ENCODE assay signal across 21 mouse cellular contexts in the genomic region with DNA sequence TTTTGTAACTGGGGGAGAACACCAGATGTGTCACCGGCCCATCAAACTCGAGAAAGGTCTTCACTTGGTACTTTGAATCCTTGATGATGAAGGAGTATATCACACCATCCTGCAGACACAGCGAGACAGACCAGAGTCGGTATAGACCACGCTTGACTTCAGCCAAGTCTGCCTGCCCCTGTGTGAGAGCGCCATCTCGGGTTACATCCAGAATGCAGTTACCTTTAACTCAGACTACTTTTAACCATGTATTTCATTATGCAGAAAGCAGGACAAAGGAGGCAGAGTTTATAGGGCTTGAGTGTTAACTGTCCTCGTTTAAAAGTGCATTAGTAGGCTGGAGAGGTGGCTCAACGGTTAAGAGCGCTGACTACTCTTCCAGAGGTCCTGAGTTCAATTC. TPM values are rescaled to one million over a fixed set of nuclear protein-coding genes. Genes with fewer than 3 reads are reported as not detected.
A peak's percentile ranks its signal among the peaks of the same experiment; 100 is the strongest.
DNase-seq lines count a peak whose midpoint lies in the region; ATAC-seq and TF ChIP-seq lines count a peak whose summit lies in the region.
"Had no signal": no experiment of that assay in that cellular context is flagged by ENCODE, and none has a peak within 500 bp of the region (broad histone marks: within the 10 kb centered on the region; RNA-seq: fewer than 3 reads in every experiment).

No protein-coding gene starts in this region.

- in situ Hi-C loops in Patski (cut with MboI; ENCODE audit: low pct_unique_long_range_greater_than_20kb), result loop anchor here (10.0 kb wide), 1 partner anchor 307 kb away; no protein-coding TSS in a partner anchor

- H3K4me2 ChIP-seq in intestine, postnatal 0 days (replicated peaks; ENCODE audit: low read depth), result no peak overlapping the region
- no peak overlapping the region for H3K4me2 ChIP-seq in intestine, embryonic 16.5 days (ENCODE audit: low read depth, low read length)
- H3K4me2 ChIP-seq: embryonic facial prominence, embryonic 15.5 days; forebrain, embryonic 15.5 days; heart, embryonic 13.5 days had no signal

- CTCF ChIA-PET in Patski (lab: Charles Lee), result interaction anchor here (1.2 kb wide), 1 partner anchor 153 kb away, joined by 3 read pairs; no protein-coding TSS in a partner anchor

- no peak for TF ChIP-seq EP300 in ES-Bruce4 (IDR thresholded peaks at IDR 0.05; ENCODE audit: insufficient read depth, low read depth, low read length)

- H3K27me3 ChIP-seq in intestine, postnatal 0 days (replicated peaks; ENCODE audit: control insufficient read depth, insufficient read depth, low read length), result no peaks in the 10 kb centered on the region
- no peaks in the 10 kb centered on the region for H3K27me3 ChIP-seq in intestine, embryonic 16.5 days (replicated peaks; ENCODE audit: control insufficient read depth, insufficient read depth, low read length)
- no peaks in the 10 kb centered on the region for H3K27me3 ChIP-seq in ES-Bruce4 (ENCODE audit: control insufficient read depth, insufficient read depth, low read length, poor library complexity, severe bottlenecking)
- peaks cover 12% of the 10 kb centered on the region for H3K27me3 ChIP-seq in Patski
- H3K27me3 ChIP-seq: embryonic facial prominence, embryonic 15.5 days; forebrain, embryonic 15.5 days; heart, embryonic 13.5 days had no signal

- H3K36me3 ChIP-seq in intestine, postnatal 0 days (ENCODE audit: control insufficient read depth, insufficient read depth), result no peaks in the 10 kb centered on the region
- H3K36me3 ChIP-seq in intestine, embryonic 16.5 days (ENCODE audit: control insufficient read depth, insufficient read depth, low read length), result no peaks in the 10 kb centered on the region
- no peaks in the 10 kb centered on the region for H3K36me3 ChIP-seq in ES-Bruce4 (ENCODE audit: control insufficient read depth, insufficient read depth, low read length, poor library complexity, severe bottlenecking)
- H3K36me3 ChIP-seq: embryonic facial prominence, embryonic 15.5 days; forebrain, embryonic 15.5 days; heart, embryonic 13.5 days had no signal

- no peak for TF ChIP-seq POLR2A in ES-Bruce4 (IDR thresholded peaks at IDR 0.05; ENCODE audit: insufficient read depth, low read length)

- no peaks in the 10 kb centered on the region for H3K4me1 ChIP-seq in intestine, postnatal 0 days (replicated peaks; ENCODE audit: control insufficient read depth, insufficient read depth, low read length)
- no peaks in the 10 kb centered on the region for H3K4me1 ChIP-seq in intestine, embryonic 16.5 days (ENCODE audit: control insufficient read depth, insufficient read depth, low read length)
- H3K4me1 ChIP-seq in ES-Bruce4 (ENCODE audit: control insufficient read depth, insufficient read depth, low read length), result peaks cover 1% of the 10 kb centered on the region
- H3K4me1 ChIP-seq: embryonic facial prominence, embryonic 15.5 days; forebrain, embryonic 15.5 days; heart, embryonic 13.5 days had no signal

- ATAC-seq in intestine, postnatal 0 days, result no peak
- ATAC-seq in intestine, embryonic 16.5 days, result no peak
- ATAC-seq in Patski, result peak; percentile 47
- ATAC-seq: CD4-positive, CD25-positive, alpha-beta regulatory T cell, adult 4 months; forebrain, embryonic 15.5 days; hindbrain, embryonic 16.5 days had no signal

- no peaks in the 10 kb centered on the region for H3K9me3 ChIP-seq in intestine, postnatal 0 days (ENCODE audit: control insufficient read depth)
- no peaks in the 10 kb centered on the region for H3K9me3 ChIP-seq in intestine, embryonic 16.5 days (ENCODE audit: control insufficient read depth, low read length)
- H3K9me3 ChIP-seq in ES-Bruce4 (replicated peaks; ENCODE audit: control insufficient read depth, insufficient read depth, low read length, poor library complexity, severe bottlenecking), result no peaks in the 10 kb centered on the region
- H3K9me3 ChIP-seq: embryonic facial prominence, embryonic 15.5 days; forebrain, embryonic 15.5 days; heart, embryonic 13.5 days had no signal

- H3K9ac ChIP-seq in intestine, postnatal 0 days (ENCODE audit: low read depth, low read length), result no peak overlapping the region
- H3K9ac ChIP-seq in intestine, embryonic 16.5 days (ENCODE audit: low read depth, low read length), result no peak overlapping the region
- no peak overlapping the region for H3K9ac ChIP-seq in ES-Bruce4 (ENCODE audit: low read depth, poor library complexity, severe bottlenecking)
- H3K9ac ChIP-seq: embryonic facial prominence, embryonic 15.5 days; forebrain, embryonic 15.5 days; heart, embryonic 13.5 days had no signal

- no peak overlapping the region for H3K4me3 ChIP-seq in intestine, postnatal 0 days (ENCODE audit: low read depth, low read length)
- H3K4me3 ChIP-seq in intestine, embryonic 16.5 days (ENCODE audit: low read length), result no peak overlapping the region
- no peak overlapping the region for H3K4me3 ChIP-seq in ES-Bruce4 (ENCODE audit: low read depth, low read length)
- H3K4me3 ChIP-seq: embryonic facial prominence, embryonic 15.5 days; forebrain, embryonic 15.5 days; heart, embryonic 13.5 days had no signal

- 0 out of 2 replicates have a peak, but pooled peaks have one; percentile 7 for TF ChIP-seq CTCF in intestine, postnatal 0 days (IDR thresholded peaks at IDR 0.05; ENCODE audit: low read depth)
- TF ChIP-seq CTCF in ES-Bruce4 (IDR thresholded peaks at IDR 0.05; ENCODE audit: low read depth, low read length), result peak; percentile 19
- TF ChIP-seq CTCF in Patski (IDR thresholded peaks at IDR 0.05), result peak; percentile 49

- WGBS in intestine, postnatal 0 days, result 78% methylated on average over 10 of the region's 10 CpGs
- WGBS in intestine, embryonic 16.5 days, result 73% methylated on average over 10 of the region's 10 CpGs

- DNase-seq in A20 (ENCODE audit: low read depth, low spot score), result peak; percentile 46
- no peak for DNase-seq in Patski (ENCODE audit: low read depth, low spot score)
- no peak for DNase-seq in adipocyte (ENCODE audit: low spot score)
- no peak for DNase-seq in gastrocnemius, postnatal 4 days (ENCODE audit: low spot score in 2 of 2)
- DNase-seq: adrenal gland, postnatal 10 days; cerebellum, adult 11 months; cerebellum, adult 8-10 months; cerebellum, postnatal 14 days; embryo, embryonic 11 days; gastrocnemius, postnatal 10 days; heart, postnatal 36 days; kidney, adult 2 months had no signal

- H3K27ac ChIP-seq in intestine, postnatal 0 days (ENCODE audit: low read depth, low read length), result no peak overlapping the region
- H3K27ac ChIP-seq in intestine, embryonic 16.5 days (ENCODE audit: low read length), result no peak overlapping the region
- H3K27ac ChIP-seq in ES-Bruce4 (ENCODE audit: insufficient read depth, low read length), result no peak overlapping the region
- H3K27ac ChIP-seq: embryonic facial prominence, embryonic 15.5 days; forebrain, embryonic 15.5 days; heart, embryonic 13.5 days had no signal

- POLR2A ChIA-PET in Patski (lab: Charles Lee), result no interaction called here

RNA-seq across cellular contexts. Expression of a gene that starts 42.7 kb away (rescaled TPM):
- polyA plus RNA-seq in intestine, postnatal 0 days (2015; fragmentation: Nextera tagmentation; extraction: Ambion mirVana), result 742 and 817 TPM in 2 replicates
- polyA plus RNA-seq in intestine, embryonic 16.5 days (2015; fragmentation: Nextera tagmentation; extraction: Ambion mirVana), result 588 and 626 TPM in 2 replicates
- polyA plus RNA-seq in ES-Bruce4 (2011; ENCODE audit: insufficient read depth, insufficient read length, low read depth, missing spikeins), result 125 and 130 TPM in 2 replicates
- 86.5 TPM for polyA plus RNA-seq in Patski (2021)
- 10 to 100 TPM; 30.0 to 34.3 TPM for total RNA-seq in gastrocnemius, postnatal 4 days (2021)

RNA-seq across cellular contexts. Expression of a gene that starts 53.2 kb away (rescaled TPM):
- 0.95 and 0.98 TPM in 2 replicates for polyA plus RNA-seq in intestine, postnatal 0 days (2015; fragmentation: Nextera tagmentation; extraction: Ambion mirVana)
- polyA plus RNA-seq in intestine, embryonic 16.5 days (2015; fragmentation: Nextera tagmentation; extraction: Ambion mirVana), result 0.68 and 1.2 TPM in 2 replicates
- polyA plus RNA-seq in ES-Bruce4 (2011; ENCODE audit: insufficient read depth, insufficient read length, low read depth, missing spikeins) (1.2 TPM in 2 replicates), Patski (2021) (2.0 TPM)
- 1 to 10 TPM; 1.3 to 1.9 TPM for total RNA-seq in gastrocnemius, postnatal 4 days (2021)
- total RNA-seq: common myeloid progenitor, adult 5-6 weeks had no signal
